Mouse (Mus musculus): Measurements from ENCODE around the gene Ccl2.

GRCm38 (mm10) chr11:82072374-82072773 lies 37.0 kb downstream of the Ccl2 start:
- peak; percentile 37; the same call in 1 of the 2 replicates for TF ChIP-seq CTCF (IDR thresholded peaks at IDR 0.05; ENCODE audit: low read depth)
- TF ChIP-seq EP300 (IDR thresholded peaks at IDR 0.05; ENCODE audit: low read depth): no peak

Data from liver, postnatal 0 days (tissue).